Mouse (Mus musculus) left cerebral cortex, adult 2 months (tissue): ENCODE measurements around the gene Lamc2. TPM values are rescaled to one million over a fixed set of nuclear protein-coding genes. Genes with fewer than 3 reads are reported as not detected.

ENCODE experiments used
- DNase-seq, 2 experiments: peaks; one replicate each; pipeline ENCODE4 v3.0.0; 2021 to 2022; ENCODE audit warnings: low spot score in 2 of 2, mixed read lengths in 1 of 2; ENCODE audit errors: extremely low spot score in 1 of 2
- H3K27ac ChIP-seq: fragments of 200-600 bp; 2 replicates; pipeline ENCODE4 v1.8.1; 2022
- H3K4me3 ChIP-seq: fragments of 200-600 bp; 2 replicates; pipeline ENCODE4 v1.8.1; 2022
- CTCF ChIP-seq: fragments of 200-600 bp; IDR thresholded peaks from 2 replicates; pipeline ENCODE4 v1.8.1; 2022; ENCODE audit warnings: antibody characterized with exemption, mild to moderate bottlenecking, moderate library complexity
- intact Hi-C: fragments of 180-260 bp; cut with DNase I; formaldehyde crosslinking; loops from one replicate; pipeline ENCODE4 v1.15.1; 2025
- total RNA-seq, 2 experiments: library from RNA; stranded (reverse); gene quantifications; 2 replicates each; pipeline ENCODE4 v1.2.3; 2021

The Lamc2 gene
- total RNA-seq, 2 experiments from 2014 or later, result 12.1 to 12.5 TPM

DNA sequence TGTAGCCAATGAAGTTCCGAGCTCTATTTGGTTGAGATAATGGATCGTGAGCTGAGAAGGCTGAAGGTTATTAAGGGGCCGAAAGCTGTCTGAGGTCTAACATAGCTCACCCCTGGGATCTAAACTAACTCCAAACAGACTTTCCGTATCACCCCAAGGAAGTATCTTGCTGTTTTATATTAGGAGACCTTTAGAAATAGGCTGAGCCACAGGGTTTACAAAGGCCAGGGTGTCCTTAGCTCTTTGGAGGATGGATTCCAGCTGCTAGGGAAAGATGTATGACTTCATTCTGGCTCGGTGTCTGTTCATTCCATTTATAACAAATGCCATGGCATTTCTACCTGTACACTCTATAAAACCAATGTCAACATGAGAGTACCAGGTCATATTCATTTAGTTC is 61.7 kb downstream of the Lamc2 start:
- no peak for DNase-seq
- Histone ChIP-seq H3K27ac (no peak overlapping the region), H3K4me3 (no peak overlapping the region)
- intact Hi-C loops, result no loop called here
- TF ChIP-seq CTCF, result no peak

DNA sequence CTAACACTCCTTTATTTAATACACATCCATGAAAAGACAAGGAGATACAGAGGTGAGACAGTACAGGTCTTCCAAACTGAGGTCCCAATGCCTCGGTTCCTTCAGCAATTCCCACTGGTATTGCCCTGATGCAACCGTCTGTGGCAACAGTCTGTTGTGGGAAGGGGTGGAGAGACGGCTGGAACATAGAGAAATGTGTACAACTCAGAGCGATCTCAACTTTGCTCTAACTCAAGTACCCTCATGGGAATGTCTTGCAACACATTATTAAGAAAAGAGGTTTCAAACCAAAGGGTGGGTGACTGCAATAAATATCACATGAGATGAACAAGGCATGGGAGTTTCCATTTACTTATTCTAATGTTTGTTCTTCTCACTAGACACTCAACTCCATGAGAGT is 63.5 kb downstream of the Lamc2 start:
- TF ChIP-seq CTCF, result no peak
- Histone ChIP-seq H3K4me3 (no peak overlapping the region), H3K27ac (no peak overlapping the region)
- DNase-seq, result no peak
- intact Hi-C loops, result no loop called here

DNA sequence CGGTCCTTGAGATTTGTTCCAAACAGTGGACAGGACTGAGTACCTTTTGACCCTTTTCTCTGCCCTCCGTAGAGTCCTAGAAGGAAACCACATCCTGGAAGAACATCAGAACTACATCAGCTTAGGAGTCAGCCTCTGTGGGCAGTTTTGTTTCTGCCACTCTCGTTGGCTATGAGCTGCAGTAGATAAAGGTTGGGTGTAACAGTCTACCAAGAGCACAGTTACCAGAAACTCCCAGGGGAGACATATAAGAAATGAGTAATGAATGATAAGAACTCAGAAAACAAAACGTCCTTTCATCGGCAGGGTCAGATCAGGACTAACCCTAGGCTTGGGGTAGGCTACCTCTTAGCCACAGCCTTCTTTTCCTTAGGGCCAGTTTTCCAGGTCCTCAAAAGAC is 64.9 kb downstream of the Lamc2 start:
- intact Hi-C loops, result no loop called here
- Histone ChIP-seq H3K27ac (no peak overlapping the region), H3K4me3 (no peak overlapping the region)
- no peak for TF ChIP-seq CTCF
- DNase-seq, result no peak

DNA sequence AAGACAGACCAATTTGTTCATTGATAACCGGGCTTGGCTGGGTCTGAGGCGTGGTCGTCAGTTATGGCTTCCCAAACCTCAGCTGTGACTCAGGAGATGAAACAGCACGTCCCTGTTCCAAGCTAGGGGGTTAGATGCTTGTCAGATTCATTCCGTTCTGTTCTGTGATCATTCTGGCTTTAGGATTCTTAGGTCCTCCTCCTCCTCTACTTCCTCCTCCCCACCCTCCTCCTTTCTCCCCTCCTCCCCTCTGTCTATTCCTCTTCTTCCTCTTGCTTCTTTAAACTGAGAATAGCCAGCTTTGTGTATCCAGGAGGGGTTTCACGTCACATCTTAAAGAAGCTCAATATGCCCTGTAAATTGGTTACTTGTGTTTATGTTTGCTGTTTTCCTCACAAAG is 65.7 kb downstream of the Lamc2 start:
- DNase-seq, result no peak
- Histone ChIP-seq H3K27ac (no peak overlapping the region), H3K4me3 (no peak overlapping the region)
- intact Hi-C loops, result no loop called here
- no peak for TF ChIP-seq CTCF

DNA sequence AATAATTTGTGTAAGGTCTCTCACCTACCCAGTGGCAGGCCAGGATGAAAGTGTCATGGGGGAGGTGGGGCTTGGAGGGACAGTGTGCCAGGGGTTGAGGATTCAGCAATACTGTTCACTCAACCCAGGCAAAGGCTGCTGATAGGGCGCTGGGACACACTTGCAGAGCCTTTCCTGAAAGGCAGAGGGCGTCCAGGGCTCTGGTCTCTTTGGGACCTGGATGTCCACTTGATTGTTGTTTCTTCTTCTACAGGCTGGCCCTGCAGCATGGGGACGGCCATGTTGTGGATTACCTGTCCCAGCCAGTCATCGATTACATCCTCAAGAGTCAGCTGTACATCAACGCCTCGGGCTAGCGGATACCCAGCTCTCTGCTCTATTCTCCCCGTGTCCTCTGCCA is 70.9 kb downstream of the Lamc2 start:
- no peak for DNase-seq
- intact Hi-C loops, result loop anchor here (5.0 kb wide), 1 partner anchor 262 kb away; no protein-coding TSS in a partner anchor
- Histone ChIP-seq H3K4me3 (no peak overlapping the region), H3K27ac (no peak overlapping the region)
- TF ChIP-seq CTCF, result peak; percentile 23

DNA sequence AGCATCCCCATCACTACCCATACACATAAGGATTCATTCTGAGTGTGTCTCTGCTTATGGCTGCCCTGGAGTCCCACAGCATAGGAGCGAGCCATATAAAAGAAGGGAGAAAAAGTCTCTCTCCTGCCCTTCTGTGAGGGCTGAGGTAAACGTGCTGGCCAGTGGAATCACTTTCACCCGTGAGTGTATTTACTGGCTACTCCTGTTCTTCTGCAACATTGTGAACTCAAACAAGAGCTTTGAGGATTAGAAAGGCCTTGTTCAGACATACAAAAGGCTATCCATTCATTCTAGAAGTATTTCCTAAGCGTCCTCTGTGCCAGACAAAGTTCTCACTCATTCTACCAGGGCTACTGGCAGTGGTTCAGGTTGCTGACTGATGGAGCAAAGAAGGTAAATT is 74.7 kb downstream of the Lamc2 start:
- DNase-seq, result no peak
- no peak for TF ChIP-seq CTCF
- no peak overlapping the region for H3K27ac ChIP-seq
- H3K4me3 ChIP-seq, result no peak overlapping the region
- intact Hi-C loops, result no loop called here

DNA sequence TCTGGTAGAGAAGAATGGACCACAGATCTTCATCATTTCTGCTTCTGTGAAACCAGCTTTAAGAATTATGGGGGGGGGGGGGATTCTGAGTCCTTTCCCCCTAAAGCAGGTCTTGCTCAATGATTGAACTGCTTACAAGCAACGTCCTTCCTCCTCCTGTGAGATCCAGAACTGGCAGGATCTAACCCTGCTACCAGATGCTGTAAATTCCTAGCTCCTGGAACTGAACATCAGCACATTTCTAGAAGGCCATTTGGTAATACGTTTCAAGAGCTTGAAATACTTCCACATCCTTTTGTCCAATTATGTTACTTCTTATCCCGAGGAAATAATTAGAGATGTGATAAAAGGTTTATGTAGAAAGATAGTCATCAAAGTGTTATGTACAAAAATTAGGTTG is 76.4 kb downstream of the Lamc2 start:
- TF ChIP-seq CTCF, result no peak
- H3K27ac ChIP-seq, result no peak overlapping the region
- H3K4me3 ChIP-seq, result no peak overlapping the region
- intact Hi-C loops, result no loop called here
- DNase-seq, result no peak

DNA sequence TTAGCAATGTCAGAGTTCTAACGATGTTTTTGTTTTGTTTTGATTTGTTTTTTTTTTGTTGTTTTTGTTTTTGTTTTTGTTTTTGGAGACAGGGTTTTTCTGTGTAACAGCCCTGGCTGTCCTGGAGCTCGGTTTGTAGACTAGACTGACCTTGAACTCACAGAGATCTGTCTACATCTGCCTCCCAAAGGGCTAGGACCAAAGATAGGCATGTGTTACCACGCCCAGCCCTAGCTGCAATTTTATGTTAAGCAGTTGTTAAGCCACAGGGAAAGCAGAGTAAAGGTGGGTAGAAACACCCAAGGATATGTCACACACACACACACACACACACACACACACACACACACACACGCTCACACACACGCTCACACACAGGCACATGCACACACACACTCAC is 76.9 kb downstream of the Lamc2 start:
- H3K27ac ChIP-seq, result no peak overlapping the region
- no peak for DNase-seq
- no peak for TF ChIP-seq CTCF
- H3K4me3 ChIP-seq, result no peak overlapping the region
- intact Hi-C loops, result no loop called here

DNA sequence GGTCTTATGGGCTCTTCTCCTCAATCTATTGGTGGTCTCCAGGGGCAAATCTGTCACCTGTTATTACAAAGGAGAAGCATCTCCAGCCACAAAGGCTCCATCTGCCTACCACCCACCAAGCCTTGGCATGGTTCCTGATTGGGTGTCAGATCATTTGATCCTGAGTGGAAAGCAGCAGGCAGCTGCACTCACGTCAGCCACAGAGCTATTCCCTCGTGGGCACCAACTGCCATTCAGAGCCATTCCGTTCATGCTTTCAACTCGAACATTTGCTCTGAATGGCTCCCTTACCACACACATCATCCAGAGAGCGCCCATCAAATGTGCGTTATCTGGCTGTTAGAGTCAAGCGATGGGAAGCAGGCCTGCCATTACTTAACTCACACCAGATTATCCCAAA is 78.4 kb downstream of the Lamc2 start:
- no peak for TF ChIP-seq CTCF
- intact Hi-C loops, result no loop called here
- H3K4me3 ChIP-seq, result no peak overlapping the region
- DNase-seq, result no peak
- no peak overlapping the region for H3K27ac ChIP-seq

DNA sequence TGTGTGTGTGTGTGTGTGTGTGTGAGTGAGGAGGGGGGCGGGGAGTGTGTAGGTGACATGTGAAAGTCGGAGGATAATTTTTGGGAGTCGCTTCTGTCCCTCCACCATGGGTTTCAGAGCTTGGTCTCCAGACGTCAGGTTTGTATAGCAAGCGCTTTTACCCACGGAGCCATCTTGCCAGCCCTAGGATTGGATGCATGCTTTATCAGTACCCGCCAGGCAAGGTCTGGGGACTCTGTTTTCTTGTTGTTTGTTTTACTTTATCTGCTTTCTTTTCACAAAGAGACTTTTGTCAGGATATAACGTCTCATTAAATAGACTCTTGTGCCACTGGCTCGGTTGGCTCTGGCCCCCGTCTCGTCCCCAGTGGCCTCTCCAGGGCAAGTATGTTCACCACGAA is 81.4 kb downstream of the Lamc2 start:
- no peak for DNase-seq

DNA sequence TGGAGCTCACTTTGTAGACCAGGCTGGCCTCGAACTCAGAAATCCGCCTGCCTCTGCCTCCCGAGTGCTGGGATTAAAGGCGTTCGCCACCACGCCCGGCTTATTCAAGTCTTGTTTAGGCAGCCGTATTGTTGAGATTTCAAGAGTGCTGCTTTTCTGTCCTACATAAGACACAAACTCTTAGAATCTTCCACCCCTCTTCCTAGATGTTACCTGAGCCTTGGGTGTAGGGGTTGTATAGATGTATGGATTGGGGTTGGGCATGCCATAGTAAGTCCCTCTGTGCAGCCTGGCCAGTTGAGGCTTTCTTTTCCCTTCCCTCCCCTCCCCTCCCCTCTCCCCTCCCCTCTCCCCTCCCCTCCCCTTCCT is 83.1 kb downstream of the Lamc2 start:
- no peak for DNase-seq
- H3K4me3 ChIP-seq, result no peak overlapping the region
- intact Hi-C loops, result loop anchor here (5.0 kb wide), 1 partner anchor 124 kb away; no protein-coding TSS in a partner anchor
- no peak overlapping the region for H3K27ac ChIP-seq
- TF ChIP-seq CTCF, result no peak

More for the DNA sequence above, 81.4 kb downstream of the Lamc2 start:
- intact Hi-C loops, result loop anchor here (5.0 kb wide), 1 partner anchor 122 kb away; no protein-coding TSS in a partner anchor
- Histone ChIP-seq H3K4me3 (no peak overlapping the region), H3K27ac (no peak overlapping the region)
- TF ChIP-seq CTCF, result no peak

DNA sequence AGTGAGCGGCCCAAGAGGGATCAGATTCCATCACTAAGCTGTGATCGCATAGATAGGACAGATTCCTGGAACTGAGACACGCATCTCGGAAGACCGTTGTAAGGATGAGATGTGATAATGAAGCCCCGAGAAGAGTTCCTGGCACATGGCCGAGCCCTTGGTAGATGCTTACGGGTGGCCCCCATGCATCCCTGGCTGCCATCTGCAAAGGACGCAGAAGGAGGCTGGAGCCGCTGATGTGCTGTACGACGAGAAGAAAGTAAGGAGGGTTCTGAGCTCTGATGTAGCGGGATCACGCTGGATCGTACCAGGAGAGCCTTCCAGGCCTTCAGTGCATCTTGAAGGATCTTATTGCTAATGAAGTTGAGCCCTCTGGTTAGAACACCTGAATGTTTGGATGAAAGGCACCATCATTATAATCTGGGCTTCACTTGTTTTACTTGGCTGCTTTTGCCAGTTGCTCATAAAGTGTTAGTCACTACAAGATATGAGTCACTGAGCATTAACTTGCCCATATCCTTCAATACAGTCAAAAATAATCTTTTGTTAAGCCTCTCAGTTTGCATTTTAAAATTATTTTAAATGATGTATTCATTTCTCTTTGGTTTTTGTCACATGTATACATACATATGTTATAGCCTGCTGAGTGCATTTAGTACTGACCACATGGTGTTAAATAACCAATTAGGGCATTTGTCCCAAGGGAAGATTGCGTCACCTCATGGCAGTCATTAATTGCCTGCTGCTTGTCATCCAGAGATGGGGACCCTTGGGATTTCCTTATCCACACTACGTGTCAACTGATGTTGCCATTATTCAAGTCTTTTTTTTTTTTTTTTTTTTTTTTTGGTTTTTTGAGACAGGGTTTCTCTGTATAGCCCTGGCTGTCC is 83.7 kb downstream of the Lamc2 start:
- Histone ChIP-seq H3K27ac (no peak overlapping the region), H3K4me3 (no peak overlapping the region)
- TF ChIP-seq CTCF, result no peak
- no peak for DNase-seq
- intact Hi-C loops, result loop anchor here (5.0 kb wide), 1 partner anchor 125 kb away; no protein-coding TSS in a partner anchor
